Comparison of ENCODE assay signal across 7 mouse cellular contexts in the genomic region with DNA sequence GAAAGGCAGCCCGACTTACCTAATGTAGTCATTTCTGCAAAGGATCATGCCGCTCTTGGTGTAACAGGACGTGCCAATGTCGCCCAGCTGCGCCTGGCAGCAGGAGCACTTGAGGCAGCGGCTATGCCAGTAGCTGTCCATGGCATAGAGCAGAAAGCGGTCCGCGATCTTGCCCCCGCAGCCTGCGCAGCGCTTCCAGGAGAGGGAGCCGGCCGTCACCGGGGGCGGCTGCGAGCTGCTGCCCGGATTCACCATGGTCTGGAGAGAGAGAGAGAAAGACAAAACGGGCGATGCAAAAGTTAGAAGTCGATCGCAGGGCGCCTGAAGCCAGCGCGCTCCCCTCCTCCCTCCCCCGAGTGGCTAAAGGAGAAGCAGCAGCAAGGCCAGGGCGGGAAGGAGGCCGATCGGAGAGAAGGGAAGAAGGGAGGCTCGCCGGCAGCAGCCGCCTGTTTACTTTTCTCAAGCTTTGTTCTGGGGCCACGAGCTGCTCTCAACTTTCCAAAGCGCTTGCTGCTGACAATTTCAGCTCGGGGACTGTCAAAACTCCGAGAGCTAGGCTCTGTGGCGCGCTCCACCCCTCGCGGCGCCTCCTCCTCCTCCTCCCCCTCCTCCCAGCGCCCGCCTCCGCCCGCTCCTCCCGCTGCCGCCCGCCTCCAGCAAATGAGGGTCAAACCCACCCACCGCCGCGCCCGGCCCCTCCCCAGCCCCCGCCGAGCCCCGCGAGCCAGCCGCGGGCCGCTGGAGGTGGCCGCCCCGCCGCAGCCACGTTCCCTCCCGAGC. TPM values are rescaled to one million over a fixed set of nuclear protein-coding genes. Genes with fewer than 3 reads are reported as not detected.
A peak's percentile ranks its signal among the peaks of the same experiment; 100 is the strongest.
DNase-seq lines count a peak whose midpoint lies in the region; ATAC-seq and TF ChIP-seq lines count a peak whose summit lies in the region.

No protein-coding gene starts in this region.

- no peaks in the 10 kb centered on the region for H3K36me3 ChIP-seq in intestine, embryonic 16.5 days (ENCODE audit: control insufficient read depth, insufficient read depth, low read length)
- no peaks in the 10 kb centered on the region for H3K36me3 ChIP-seq in midbrain, postnatal 0 days (ENCODE audit: insufficient read depth, low read length)

- H3K9me3 ChIP-seq in intestine, embryonic 16.5 days (ENCODE audit: control insufficient read depth, low read length): no peaks in the 10 kb centered on the region
- H3K9me3 ChIP-seq in midbrain, postnatal 0 days (ENCODE audit: low read length): no peaks in the 10 kb centered on the region

- H3K4me1 ChIP-seq in intestine, embryonic 16.5 days (ENCODE audit: control insufficient read depth, insufficient read depth, low read length): peaks cover 34% of the 10 kb centered on the region
- H3K4me1 ChIP-seq in midbrain, postnatal 0 days (ENCODE audit: insufficient read depth, low read length): peaks cover 6% of the 10 kb centered on the region; the same call in 1 of the 2 replicates

- peak overlapping the region; percentile 80 for H3K4me3 ChIP-seq in intestine, embryonic 16.5 days (ENCODE audit: low read length)
- peak overlapping the region; percentile 80 for H3K4me3 ChIP-seq in midbrain, postnatal 0 days (ENCODE audit: low read depth, low read length)

- peak; percentile 63 for ATAC-seq in intestine, embryonic 16.5 days
- ATAC-seq in midbrain, postnatal 0 days (ENCODE audit: low FRiP score): no peak

- peak overlapping the region; percentile 90 for H3K9ac ChIP-seq in intestine, embryonic 16.5 days (ENCODE audit: low read depth, low read length)
- H3K9ac ChIP-seq in midbrain, postnatal 0 days (replicated peaks; ENCODE audit: low read length, poor library complexity, severe bottlenecking): peak overlapping the region; percentile 65

- DNase-seq in adrenal gland, adult (ENCODE audit: inconsistent age in 2 of 2, low spot score in 1 of 2): peak; percentile 91 to 97
- peak; percentile 59 to 69 for DNase-seq in cerebellum, postnatal 4 days (ENCODE audit: low spot score in 2 of 2)
- peak; percentile 76 to 87 for DNase-seq in gastrocnemius, postnatal 4 days (ENCODE audit: low spot score in 2 of 2)
- DNase-seq in liver: peak; percentile 92
- DNase-seq in midbrain, postnatal 0 days (ENCODE audit: low spot score): peak; percentile 74
- DNase-seq in spleen, postnatal 14 days (ENCODE audit: low spot score in 2 of 2): peak; percentile 56

- peak overlapping the region; percentile 93 for H3K27ac ChIP-seq in intestine, embryonic 16.5 days (ENCODE audit: low read length)
- peak overlapping the region; percentile 68 for H3K27ac ChIP-seq in midbrain, postnatal 0 days (ENCODE audit: low read depth, low read length)

- peak overlapping the region; percentile 89 for H3K4me2 ChIP-seq in intestine, embryonic 16.5 days (ENCODE audit: low read depth, low read length)
- peak overlapping the region; percentile 97 for H3K4me2 ChIP-seq in midbrain, postnatal 0 days (ENCODE audit: low read depth, low read length, poor library complexity, severe bottlenecking)

- WGBS in intestine, embryonic 16.5 days: under 1% methylated on average over 60 of the region's 64 CpGs
- WGBS in midbrain, postnatal 0 days: under 1% methylated on average over 54 of the region's 64 CpGs

- no peaks in the 10 kb centered on the region for H3K27me3 ChIP-seq in intestine, embryonic 16.5 days (replicated peaks; ENCODE audit: control insufficient read depth, insufficient read depth, low read length)
- no peaks in the 10 kb centered on the region for H3K27me3 ChIP-seq in midbrain, postnatal 0 days (ENCODE audit: insufficient read depth, low read length)

- peak; percentile 45 for TF ChIP-seq CTCF in midbrain, postnatal 0 days (IDR thresholded peaks at IDR 0.05)

RNA-seq across cellular contexts. Expression of a gene that starts 3.0 kb away (rescaled TPM):
- total RNA-seq in gastrocnemius, postnatal 4 days (2021): 10 to 100 TPM; 29.2 to 31.3 TPM
- polyA plus RNA-seq in intestine, embryonic 16.5 days (2015; fragmentation: Nextera tagmentation; extraction: Ambion mirVana): 49.5 and 57.2 TPM in 2 replicates
- total RNA-seq in midbrain, postnatal 0 days (2014; rRNA removed): 113 and 139 TPM in 2 replicates
- 75.2 and 77.9 TPM in 2 replicates for polyA plus RNA-seq in midbrain, postnatal 0 days (2015; fragmentation: Nextera tagmentation; extraction: Ambion mirVana)
